Mouse (Mus musculus) ES-E14 (cell line): ENCODE data around the gene Cd34.

Source experiments
- CHD2 ChIP-seq: IDR thresholded peaks from 2 replicates; pipeline ENCODE4 v1.6.1; 2014; ENCODE audit warnings: mild to moderate bottlenecking, low read depth, low read length, inconsistent platforms
- HCFC1 ChIP-seq: IDR thresholded peaks from 2 replicates; pipeline ENCODE4 v1.6.1; 2012; ENCODE audit warnings: low read length, inconsistent platforms, borderline replicate concordance; ENCODE audit not compliant: insufficient read depth
- MAFK ChIP-seq: IDR thresholded peaks from 2 replicates; pipeline ENCODE4 v1.6.1; 2014; ENCODE audit warnings: mild to moderate bottlenecking, low read depth, low read length, inconsistent platforms; ENCODE audit not compliant: insufficient read depth
- ZC3H11A ChIP-seq: IDR thresholded peaks from 2 replicates; pipeline ENCODE4 v1.6.1; 2012; ENCODE audit warnings: low read depth, mild to moderate bottlenecking, inconsistent platforms, low read length, borderline replicate concordance
- ZNF384 ChIP-seq: IDR thresholded peaks from 2 replicates; pipeline ENCODE4 v1.6.1; 2012; ENCODE audit warnings: low read depth, low read length, inconsistent platforms

- TF ChIP-seq MAFK (no peak), ZC3H11A (no peak), ZNF384 (no peak), CHD2 (no peak), HCFC1 (no peak)
These were observed 59.8 kb downstream of the Cd34 start for GRCm38 (mm10) chr1:194998396-194998795.
